Mouse (Mus musculus): Measurements from ENCODE around the gene Fam71a.

GRCm38 (mm10) chr1:191154314-191154713, 10.3 kb downstream of the Fam71a start:
- TF ChIP-seq CTCF (IDR thresholded peaks at IDR 0.05; ENCODE audit: insufficient read depth, low read depth, low read length) (no peak), POLR2A (IDR thresholded peaks at IDR 0.05; ENCODE audit: insufficient read depth, low read depth, low read length) (no peak)

Data from olfactory bulb, adult 2 months (tissue).